Mouse (Mus musculus): Measurements from ENCODE around the gene Hormad1. TPM values are rescaled to one million over a fixed set of nuclear protein-coding genes. Genes with fewer than 3 reads are reported as not detected.

Gene Hormad1
- polyA plus RNA-seq, 1 experiment from 2014 or later, result not detected

DNA sequence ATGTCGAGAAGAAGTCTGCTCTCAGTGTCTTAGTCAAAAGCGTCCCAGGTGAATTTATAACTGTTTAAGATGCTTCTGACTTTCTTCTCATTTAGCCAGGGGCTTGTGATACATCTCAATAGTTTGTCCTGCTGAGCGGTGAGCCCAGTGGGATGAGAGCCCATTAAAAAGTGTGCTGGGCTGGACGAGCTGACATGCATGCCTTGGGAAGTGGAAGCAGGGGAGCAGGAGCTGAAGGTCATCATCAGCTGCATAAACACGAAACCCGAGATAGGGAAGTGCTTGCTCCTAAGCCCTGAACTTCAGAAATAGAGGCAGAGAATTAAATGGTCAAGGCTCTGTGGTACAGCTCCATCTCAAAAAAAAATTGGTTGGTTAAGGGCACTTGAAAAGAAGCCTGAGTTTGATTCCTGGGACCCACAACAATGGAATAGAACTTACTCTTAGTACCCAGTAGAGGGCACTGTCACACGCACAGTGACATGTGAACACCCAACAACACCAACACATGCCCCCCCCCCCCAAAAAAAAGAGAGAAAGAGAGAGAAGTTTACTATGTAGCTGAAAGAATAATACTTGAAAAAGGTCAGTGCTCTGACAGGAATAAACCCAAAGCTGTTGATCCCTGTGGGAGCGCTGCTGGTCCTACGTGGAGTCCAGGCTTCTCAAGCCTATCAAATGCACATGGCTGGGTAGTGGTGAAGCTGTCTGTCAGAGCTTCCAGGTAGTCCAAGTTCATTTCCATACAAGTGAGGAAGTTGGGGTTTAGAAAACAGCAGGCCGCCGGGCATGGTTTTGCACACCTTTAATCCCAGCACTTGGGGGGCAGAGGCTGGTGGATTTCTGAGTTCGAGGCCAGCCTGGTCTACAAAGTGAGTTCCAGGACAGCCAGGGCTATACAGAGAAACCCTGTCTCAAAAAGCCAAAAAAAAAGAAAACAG lies 73.4 kb downstream of the Hormad1 start:
- no peak for TF ChIP-seq EP300 (optimal IDR thresholded peaks at IDR 0.05)
- TF ChIP-seq CTCF (IDR thresholded peaks at IDR 0.05; ENCODE audit: low read depth), result peak; percentile 80
- H3K27me3 ChIP-seq (ENCODE audit: control insufficient read depth, insufficient read depth, low read length), result no peaks in the 10 kb centered on the region
- H3K36me3 ChIP-seq (ENCODE audit: control insufficient read depth, insufficient read depth, low read length), result peaks cover 34% of the 10 kb centered on the region
- peak overlapping the region; percentile 18; the same call in 1 of the 2 replicates for H3K27ac ChIP-seq (replicated peaks)
- H3K4me1 ChIP-seq (replicated peaks; ENCODE audit: control insufficient read depth, insufficient read depth), result no peaks in the 10 kb centered on the region
- no peaks in the 10 kb centered on the region for H3K9me3 ChIP-seq (ENCODE audit: control insufficient read depth, low read length)
- no peak overlapping the region for H3K4me2 ChIP-seq (replicated peaks; ENCODE audit: low read depth)
- WGBS, result 66% methylated on average over 12 of the region's 12 CpGs
- H3K4me3 ChIP-seq (ENCODE audit: low read depth, low read length), result no peak overlapping the region
- DNase-seq (ENCODE audit: low spot score), result no peak
- H3K9ac ChIP-seq (ENCODE audit: low read length), result no peak overlapping the region
- ATAC-seq (ENCODE audit: low FRiP score, low TSS enrichment), result no peak

DNA sequence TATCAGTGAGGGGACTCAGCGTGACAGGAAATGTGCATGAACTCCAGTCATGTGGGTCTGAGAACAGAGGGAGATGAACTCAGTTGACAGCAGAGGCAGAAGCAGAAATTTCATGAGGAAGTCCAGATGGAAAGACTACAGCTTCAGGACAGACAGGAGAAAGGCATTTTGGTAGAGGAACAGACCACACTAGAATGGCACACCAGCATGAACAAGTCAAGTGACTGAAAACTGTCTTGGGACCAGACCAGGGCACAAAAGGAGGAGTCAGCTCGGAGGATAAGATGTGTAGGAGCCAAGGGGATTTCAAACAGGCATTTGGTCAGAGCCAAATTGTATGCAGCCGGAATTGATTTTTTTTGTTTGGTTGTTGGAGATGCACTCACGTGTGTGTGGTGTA lies 76.2 kb downstream of the Hormad1 start:
- Histone ChIP-seq H3K9ac (ENCODE audit: low read length) (no peak overlapping the region), H3K4me2 (replicated peaks; ENCODE audit: low read depth) (no peak overlapping the region), H3K27ac (replicated peaks) (no peak overlapping the region), H3K27me3 (ENCODE audit: control insufficient read depth, insufficient read depth, low read length) (no peaks in the 10 kb centered on the region), H3K36me3 (ENCODE audit: control insufficient read depth, insufficient read depth, low read length) (peaks cover 21% of the 10 kb centered on the region), H3K9me3 (ENCODE audit: control insufficient read depth, low read length) (no peaks in the 10 kb centered on the region), H3K4me3 (ENCODE audit: low read depth, low read length) (no peak overlapping the region), H3K4me1 (replicated peaks; ENCODE audit: control insufficient read depth, insufficient read depth) (no peaks in the 10 kb centered on the region)
- ATAC-seq (ENCODE audit: low FRiP score, low TSS enrichment) (no peak; the same call in 1 of the 2 replicates), DNase-seq (ENCODE audit: low spot score) (no peak)
- no peak for TF ChIP-seq EP300 (optimal IDR thresholded peaks at IDR 0.05)
- no peak for TF ChIP-seq CTCF (IDR thresholded peaks at IDR 0.05; ENCODE audit: low read depth)
- WGBS, result 50% methylated on average over 4 of the region's 4 CpGs

DNA sequence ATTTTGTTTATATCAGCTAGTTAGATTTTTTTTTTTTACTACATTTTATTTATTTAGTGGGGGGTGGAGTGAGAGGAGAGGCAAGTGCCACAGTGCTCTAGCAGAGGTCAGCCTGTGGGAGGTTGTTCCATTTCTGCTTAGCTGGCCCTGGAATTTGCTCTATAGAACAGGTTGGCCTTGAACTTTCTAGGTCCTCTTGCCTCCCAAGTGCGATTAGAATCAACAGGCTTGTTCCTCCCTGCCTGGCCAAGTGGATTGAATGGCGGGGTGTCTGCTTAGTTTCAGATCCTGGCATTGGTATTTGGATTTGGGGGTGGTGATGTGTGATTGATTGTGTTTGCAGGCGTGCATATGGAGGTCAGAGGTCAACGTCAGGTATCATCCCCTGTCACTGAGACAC lies 76.6 kb downstream of the Hormad1 start:
- Histone ChIP-seq H3K4me3 (ENCODE audit: low read depth, low read length) (no peak overlapping the region), H3K9ac (ENCODE audit: low read length) (no peak overlapping the region), H3K9me3 (ENCODE audit: control insufficient read depth, low read length) (no peaks in the 10 kb centered on the region), H3K4me1 (replicated peaks; ENCODE audit: control insufficient read depth, insufficient read depth) (no peaks in the 10 kb centered on the region), H3K36me3 (ENCODE audit: control insufficient read depth, insufficient read depth, low read length) (peaks cover 21% of the 10 kb centered on the region), H3K27me3 (ENCODE audit: control insufficient read depth, insufficient read depth, low read length) (no peaks in the 10 kb centered on the region), H3K4me2 (replicated peaks; ENCODE audit: low read depth) (no peak overlapping the region), H3K27ac (replicated peaks) (no peak overlapping the region)
- no peak for TF ChIP-seq EP300 (optimal IDR thresholded peaks at IDR 0.05)
- no peak for TF ChIP-seq CTCF (IDR thresholded peaks at IDR 0.05; ENCODE audit: low read depth)
- WGBS, result 52% methylated on average over 4 of the region's 4 CpGs
- no peak for DNase-seq (ENCODE audit: low spot score)
- no peak for ATAC-seq (ENCODE audit: low FRiP score, low TSS enrichment)

Other genes starting within 250 kb of the Hormad1 start
- gene Cers2, start 244.9 kb upstream of the Hormad1 start, polyA plus RNA-seq (2015; fragmentation: Nextera tagmentation; extraction: Ambion mirVana), result 75.0 and 80.3 TPM in 2 replicates
- gene Setdb1, start 202.5 kb upstream of the Hormad1 start, polyA plus RNA-seq (2015; fragmentation: Nextera tagmentation; extraction: Ambion mirVana), result 8.6 and 9.2 TPM in 2 replicates
- 0.13 and 0.15 TPM in 2 replicates for gene 4930558C23Rik, start 156.8 kb upstream of the Hormad1 start, polyA plus RNA-seq (2015; fragmentation: Nextera tagmentation; extraction: Ambion mirVana)
- 14.2 and 15.3 TPM in 2 replicates for gene Arnt, start 125.3 kb upstream of the Hormad1 start, polyA plus RNA-seq (2015; fragmentation: Nextera tagmentation; extraction: Ambion mirVana)
- 16.3 and 18.7 TPM in 2 replicates for gene Ctsk, start 60.4 kb upstream of the Hormad1 start, polyA plus RNA-seq (2015; fragmentation: Nextera tagmentation; extraction: Ambion mirVana)
- 31.8 and 35.6 TPM in 2 replicates for gene Ctss, start 32.9 kb upstream of the Hormad1 start, polyA plus RNA-seq (2015; fragmentation: Nextera tagmentation; extraction: Ambion mirVana)
- gene Golph3l, start 29.3 kb downstream of the Hormad1 start, polyA plus RNA-seq (2015; fragmentation: Nextera tagmentation; extraction: Ambion mirVana), result 24.1 and 25.6 TPM in 2 replicates
- gene Ensa, start 65.3 kb downstream of the Hormad1 start, polyA plus RNA-seq (2015; fragmentation: Nextera tagmentation; extraction: Ambion mirVana), result 42.3 and 44.2 TPM in 2 replicates
- 57.9 and 59.2 TPM in 2 replicates for gene Mcl1, start 99.1 kb downstream of the Hormad1 start, polyA plus RNA-seq (2015; fragmentation: Nextera tagmentation; extraction: Ambion mirVana)
- gene Adamtsl4, start 128.2 kb downstream of the Hormad1 start, polyA plus RNA-seq (2015; fragmentation: Nextera tagmentation; extraction: Ambion mirVana), result 9.4 and 10.4 TPM in 2 replicates
- 254 and 328 TPM in 2 replicates for gene Ecm1, start 179.9 kb downstream of the Hormad1 start, polyA plus RNA-seq (2015; fragmentation: Nextera tagmentation; extraction: Ambion mirVana)
- gene Tars2, start 200.5 kb downstream of the Hormad1 start, polyA plus RNA-seq (2015; fragmentation: Nextera tagmentation; extraction: Ambion mirVana), result 22.4 and 24.4 TPM in 2 replicates

Measured in stomach, postnatal 0 days (tissue).